Mouse (Mus musculus): Measurements from ENCODE around the gene Dock7. TPM values are rescaled to one million over a fixed set of nuclear protein-coding genes. Genes with fewer than 3 reads are reported as not detected.
"Not testable (repeated sequence)": the region's sequence is repeated elsewhere in the genome, so short reads cannot be mapped to it uniquely, and the experiment has no call there.

Dock7 gene
- polyA plus RNA-seq, 1 experiment from 2014 or later: 92.5 TPM

DNA sequence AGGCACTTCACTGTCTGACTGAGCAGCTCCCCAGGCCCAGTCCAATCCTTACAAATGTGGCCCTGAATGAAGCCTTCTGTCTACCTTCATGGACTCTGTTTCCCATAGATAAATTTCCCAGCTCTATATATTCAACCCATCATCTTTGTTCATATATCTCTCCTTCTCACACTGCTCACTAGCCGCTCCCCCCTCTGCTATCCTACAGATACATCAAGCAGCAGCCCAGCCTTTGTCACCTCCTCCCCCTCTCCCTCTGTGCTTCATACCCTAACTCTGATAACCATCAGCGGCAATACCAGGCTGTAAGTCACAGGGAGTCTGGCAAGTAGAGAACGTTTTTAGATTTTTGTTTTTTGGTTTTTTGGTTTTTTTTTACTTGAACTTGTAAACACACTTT lies 75.9 kb downstream of the Dock7 start:
- Histone ChIP-seq H3K4me3 (no peak overlapping the region), H3K27ac (no peak overlapping the region), H3K9me3 (replicated peaks) (no peaks in the 10 kb centered on the region), H3K4me1 (no peaks in the 10 kb centered on the region), H3K27me3 (ENCODE audit: low read depth, poor library complexity, severe bottlenecking) (no peaks in the 10 kb centered on the region), H3K36me3 (peaks cover 79% of the 10 kb centered on the region)
- 84% methylated on average over 3 of the region's 3 CpGs for WGBS
- no peak for DNase-seq (ENCODE audit: low spot score)

DNA sequence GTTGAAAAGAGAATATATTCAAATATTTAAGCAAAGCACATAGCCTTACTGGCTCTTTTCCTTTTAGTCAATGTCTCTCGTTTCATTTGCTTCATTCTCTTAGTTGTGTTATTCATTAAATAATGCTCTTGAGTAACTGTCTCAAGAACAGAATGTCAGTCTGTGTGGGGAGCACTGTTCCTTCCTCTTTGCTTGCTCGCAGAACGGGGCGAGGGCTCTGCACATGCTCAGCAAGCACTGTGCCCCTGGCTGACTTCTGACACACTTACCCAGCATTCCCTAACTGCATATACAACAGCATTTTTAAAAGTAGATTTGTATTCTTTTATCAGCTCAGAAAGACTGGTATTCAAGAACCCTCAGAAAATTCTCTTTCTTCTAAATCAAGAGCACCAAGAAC lies 87.8 kb downstream of the Dock7 start:
- no peak for DNase-seq (ENCODE audit: low spot score)
- Histone ChIP-seq H3K27ac (no peak overlapping the region), H3K4me3 (no peak overlapping the region), H3K27me3 (ENCODE audit: low read depth, poor library complexity, severe bottlenecking) (no peaks in the 10 kb centered on the region), H3K4me1 (no peaks in the 10 kb centered on the region), H3K36me3 (peaks cover 6% of the 10 kb centered on the region; the same call in 1 of the 2 replicates), H3K9me3 (replicated peaks) (no peaks in the 10 kb centered on the region)
- 90% methylated on average over 4 of the region's 4 CpGs for WGBS

- Histone ChIP-seq H3K27me3 (ENCODE audit: low read depth, poor library complexity, severe bottlenecking) (no peaks in the 10 kb centered on the region), H3K36me3 (peaks cover 17% of the 10 kb centered on the region), H3K9me3 (replicated peaks) (no peaks in the 10 kb centered on the region), H3K4me3 (no peak within 1 kb of the TSS), H3K4me1 (no peaks in the 10 kb centered on the region), H3K27ac (no peak within 1 kb of the TSS)
- DNase-seq (ENCODE audit: low spot score): no peak
- WGBS: 91% methylated on average over 2 of the region's 2 CpGs
Measured at GRCm38 (mm10) chr4:99030686-99031085, 90.0 kb downstream of the Dock7 start, which contains the start of gene Angptl3. Gene Angptl3 (plus strand): TSS chr4:99030954.

DNA sequence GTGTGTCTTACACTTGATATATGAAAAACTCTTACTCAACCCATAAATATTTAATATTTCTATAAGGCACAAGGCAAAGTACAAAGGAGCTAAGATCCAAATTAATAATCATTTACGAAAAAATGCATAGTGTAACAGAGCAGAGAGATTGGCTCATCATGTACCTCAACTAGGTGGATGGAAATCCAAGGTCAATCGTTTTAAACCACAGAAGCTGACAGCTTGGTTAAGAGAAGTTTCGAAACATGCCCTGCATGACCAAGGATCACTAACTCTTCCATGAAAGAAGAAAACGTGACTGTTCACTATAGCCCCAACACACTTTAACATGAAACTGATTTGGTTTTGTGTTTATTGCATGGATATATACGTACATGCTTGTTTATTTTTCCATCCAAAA lies 92.3 kb downstream of the Dock7 start:
- Histone ChIP-seq H3K4me3 (no peak overlapping the region), H3K4me1 (no peaks in the 10 kb centered on the region), H3K36me3 (peaks cover 28% of the 10 kb centered on the region), H3K9me3 (replicated peaks) (no peaks in the 10 kb centered on the region), H3K27me3 (ENCODE audit: low read depth, poor library complexity, severe bottlenecking) (no peaks in the 10 kb centered on the region), H3K27ac (no peak overlapping the region)
- 96% methylated on average over 5 of the region's 5 CpGs for WGBS
- no peak for DNase-seq (ENCODE audit: low spot score)

- Histone ChIP-seq H3K4me1 (no peaks in the 10 kb centered on the region), H3K27me3 (ENCODE audit: low read depth, poor library complexity, severe bottlenecking) (no peaks in the 10 kb centered on the region), H3K27ac (no peak overlapping the region), H3K9me3 (replicated peaks) (no peaks in the 10 kb centered on the region), H3K4me3 (no peak overlapping the region), H3K36me3 (peaks cover 51% of the 10 kb centered on the region)
- no peak for DNase-seq (ENCODE audit: low spot score)
- WGBS: 97% methylated on average over 8 of the region's 8 CpGs
Measured at GRCm38 (mm10) chr4:99022221-99022620, 98.5 kb downstream of the Dock7 start.

DNA sequence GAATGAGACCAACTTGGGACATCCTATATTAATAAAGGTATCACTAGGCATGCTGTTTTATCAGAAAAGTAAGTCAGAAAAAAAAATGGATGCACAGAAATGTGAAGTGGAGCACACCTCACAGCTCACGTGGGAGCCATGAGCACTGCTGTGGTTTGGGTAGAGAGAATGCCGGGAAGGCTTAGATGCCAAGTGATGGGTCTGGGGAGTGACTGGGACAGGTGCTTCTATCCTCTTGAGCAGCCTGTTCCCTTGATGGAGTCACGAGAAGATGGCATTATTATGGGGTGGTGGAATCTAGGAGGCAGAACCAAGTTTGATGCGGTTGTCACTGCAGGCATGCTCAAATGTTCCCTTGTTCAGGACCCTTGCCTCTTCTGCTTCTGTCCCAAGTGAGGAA lies 109.7 kb downstream of the Dock7 start:
- H3K27me3 ChIP-seq (ENCODE audit: low read depth, poor library complexity, severe bottlenecking): no peaks in the 10 kb centered on the region
- no peaks in the 10 kb centered on the region for H3K9me3 ChIP-seq (replicated peaks)
- DNase-seq (ENCODE audit: low spot score): no peak
- WGBS: 92% methylated on average over 4 of the region's 4 CpGs
- no peak overlapping the region for H3K27ac ChIP-seq
- H3K4me3 ChIP-seq: no peak overlapping the region
- no peaks in the 10 kb centered on the region for H3K4me1 ChIP-seq
- H3K36me3 ChIP-seq: peaks cover 82% of the 10 kb centered on the region

GRCm38 (mm10) chr4:99006319-99006718 lies 114.4 kb downstream of the Dock7 start:
- WGBS: 92% methylated on average over 2 of the region's 2 CpGs
- no peak overlapping the region for H3K4me3 ChIP-seq
- H3K27ac ChIP-seq: no peak overlapping the region
- peaks cover 77% of the 10 kb centered on the region for H3K36me3 ChIP-seq
- no peak for DNase-seq (ENCODE audit: low spot score)
- H3K9me3 ChIP-seq (replicated peaks): no peaks in the 10 kb centered on the region
- H3K27me3 ChIP-seq (ENCODE audit: low read depth, poor library complexity, severe bottlenecking): no peaks in the 10 kb centered on the region
- H3K4me1 ChIP-seq: no peaks in the 10 kb centered on the region

DNA sequence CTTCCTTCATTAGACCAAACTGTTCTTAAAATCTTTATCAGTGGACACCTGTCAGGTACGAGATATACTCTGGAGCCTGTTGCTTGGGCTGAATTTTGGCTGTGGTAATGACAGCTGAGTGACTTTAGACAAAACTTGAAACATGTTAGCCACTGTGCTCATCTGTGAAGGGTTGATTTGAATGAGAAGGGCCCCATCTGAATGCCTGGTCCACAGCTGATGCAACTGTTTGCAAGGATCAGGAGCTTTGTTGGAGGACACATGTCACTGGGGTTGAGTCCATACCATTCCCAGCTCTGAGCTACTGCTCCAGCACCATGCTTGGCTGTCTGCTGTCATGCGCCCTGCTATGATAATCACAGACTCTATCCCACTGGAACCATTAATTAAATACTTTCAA lies 115.1 kb downstream of the Dock7 start:
- Histone ChIP-seq H3K27ac (no peak overlapping the region), H3K36me3 (peaks cover 74% of the 10 kb centered on the region), H3K4me1 (no peaks in the 10 kb centered on the region), H3K9me3 (replicated peaks) (no peaks in the 10 kb centered on the region), H3K27me3 (ENCODE audit: low read depth, poor library complexity, severe bottlenecking) (no peaks in the 10 kb centered on the region), H3K4me3 (no peak overlapping the region)
- 91% methylated on average over 2 of the region's 2 CpGs for WGBS
- no peak for DNase-seq (ENCODE audit: low spot score)

DNA sequence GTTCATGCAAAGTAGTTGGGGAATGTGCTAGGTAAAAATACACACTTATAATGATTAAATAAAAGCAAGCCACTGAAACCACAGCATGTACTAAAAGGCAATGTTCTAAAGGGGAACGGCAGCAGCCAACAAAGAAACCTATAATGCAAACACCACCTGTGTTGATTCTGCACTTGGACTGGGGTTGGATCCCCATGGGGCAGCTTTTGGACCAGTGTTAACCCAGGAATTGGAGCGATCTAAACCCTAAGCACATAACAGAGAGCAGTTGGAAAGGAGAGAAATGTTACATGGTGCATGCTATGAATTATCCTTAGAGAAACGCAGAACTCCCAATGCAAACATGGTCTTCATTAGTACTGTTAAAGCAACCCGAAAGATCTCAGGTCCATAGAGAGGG lies 127.2 kb downstream of the Dock7 start:
- peaks cover 55% of the 10 kb centered on the region for H3K36me3 ChIP-seq
- H3K4me1 ChIP-seq: no peaks in the 10 kb centered on the region
- H3K27ac ChIP-seq: no peak overlapping the region
- no peak overlapping the region for H3K4me3 ChIP-seq
- no peaks in the 10 kb centered on the region for H3K27me3 ChIP-seq (ENCODE audit: low read depth, poor library complexity, severe bottlenecking)
- DNase-seq (ENCODE audit: low spot score): no peak
- WGBS: 92% methylated on average over 4 of the region's 4 CpGs
- no peaks in the 10 kb centered on the region for H3K9me3 ChIP-seq (replicated peaks)

DNA sequence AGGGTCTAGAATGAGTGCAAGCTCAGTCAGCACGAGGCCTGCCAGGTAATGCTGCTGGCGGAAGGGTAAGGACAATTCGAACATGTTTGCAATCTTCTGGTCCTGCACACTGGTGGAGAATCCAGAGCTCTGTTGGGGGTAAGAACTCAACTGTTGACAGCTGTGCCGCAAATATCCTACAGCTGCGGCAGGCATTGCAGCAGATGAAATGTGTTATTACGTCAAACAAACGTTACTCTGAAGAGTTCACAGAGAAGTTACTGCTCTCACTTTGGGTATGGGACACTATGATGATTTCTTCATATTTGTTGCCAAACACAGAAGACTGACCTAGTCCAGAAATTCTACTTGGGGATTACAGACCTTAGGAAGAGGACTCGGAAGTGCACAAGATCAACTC lies 136.0 kb downstream of the Dock7 start:
- H3K4me3 ChIP-seq: no peak overlapping the region
- no peak for DNase-seq (ENCODE audit: low spot score)
- WGBS: 94% methylated on average over 8 of the region's 8 CpGs
- H3K27me3 ChIP-seq (ENCODE audit: low read depth, poor library complexity, severe bottlenecking): no peaks in the 10 kb centered on the region
- no peaks in the 10 kb centered on the region for H3K9me3 ChIP-seq (replicated peaks)
- H3K4me1 ChIP-seq: peaks cover 6% of the 10 kb centered on the region; the same call in 1 of the 2 replicates
- peaks cover 77% of the 10 kb centered on the region for H3K36me3 ChIP-seq
- no peak overlapping the region for H3K27ac ChIP-seq

DNA sequence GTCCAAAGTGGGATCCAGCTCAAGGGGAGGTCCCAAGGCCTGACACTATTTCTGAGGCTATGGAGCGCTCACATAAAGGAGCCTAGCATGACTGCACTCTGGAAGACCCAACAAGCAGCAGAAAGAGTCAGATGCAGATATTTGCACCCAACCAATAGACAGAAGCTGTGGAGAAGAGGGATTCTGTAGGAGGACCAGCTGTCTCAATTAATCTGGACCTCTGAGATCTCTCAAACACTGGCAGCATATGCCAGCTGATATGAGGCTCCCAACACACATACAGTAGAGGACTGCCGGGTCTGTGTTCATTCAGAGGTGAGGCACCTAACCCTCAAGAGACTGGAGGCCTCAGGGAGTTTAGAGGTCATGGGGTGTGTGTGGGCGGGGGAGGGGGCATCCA lies 140.7 kb downstream of the Dock7 start:
- DNase-seq (ENCODE audit: low spot score); H3K27ac ChIP-seq; H3K9me3 ChIP-seq (replicated peaks); H3K4me3 ChIP-seq; H3K4me1 ChIP-seq; H3K27me3 ChIP-seq (ENCODE audit: low read depth, poor library complexity, severe bottlenecking): not testable (repeated sequence)
- 76% methylated on average over 3 of the region's 3 CpGs for WGBS
- peaks cover 80% of the 10 kb centered on the region for H3K36me3 ChIP-seq

GRCm38 (mm10) chr4:98978693-98979092 lies 142.0 kb downstream of the Dock7 start:
- no peak overlapping the region for H3K27ac ChIP-seq
- peaks cover 9% of the 10 kb centered on the region; the same call in 1 of the 2 replicates for H3K4me1 ChIP-seq
- H3K9me3 ChIP-seq (replicated peaks): no peaks in the 10 kb centered on the region
- H3K4me3 ChIP-seq: no peak overlapping the region
- WGBS: 88% methylated on average over 2 of the region's 2 CpGs
- no peaks in the 10 kb centered on the region for H3K27me3 ChIP-seq (ENCODE audit: low read depth, poor library complexity, severe bottlenecking)
- H3K36me3 ChIP-seq: peaks cover 79% of the 10 kb centered on the region
- DNase-seq (ENCODE audit: low spot score): no peak

DNA sequence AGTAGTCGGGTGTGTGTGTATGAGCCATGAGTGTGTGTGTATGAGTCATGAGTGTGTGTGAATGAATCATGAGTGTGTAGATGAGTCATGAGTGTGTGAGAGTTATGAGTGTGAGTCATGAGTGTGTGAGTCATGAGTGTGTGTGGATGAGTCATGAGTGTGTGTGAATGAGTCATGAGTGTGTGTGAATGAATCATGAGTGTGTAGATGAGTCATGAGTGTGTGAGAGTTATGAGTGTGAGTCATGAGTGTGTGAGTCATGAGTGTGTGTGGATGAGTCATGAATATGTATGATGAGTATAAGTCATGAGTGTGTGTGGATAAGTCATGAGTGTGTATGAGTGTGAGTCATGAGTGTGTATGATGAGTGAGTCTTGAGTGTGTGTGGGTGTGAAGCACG lies 142.4 kb downstream of the Dock7 start:
- not testable (repeated sequence) for H3K27me3 ChIP-seq (ENCODE audit: low read depth, poor library complexity, severe bottlenecking); H3K9me3 ChIP-seq (replicated peaks); H3K4me3 ChIP-seq; H3K27ac ChIP-seq; H3K4me1 ChIP-seq; DNase-seq (ENCODE audit: low spot score)
- WGBS: 100% methylated on average over 2 of the region's 2 CpGs
- H3K36me3 ChIP-seq: peaks cover 79% of the 10 kb centered on the region

GRCm38 (mm10) chr4:98975741-98976140 lies 145.0 kb downstream of the Dock7 start:
- H3K4me1 ChIP-seq: peaks cover 7% of the 10 kb centered on the region; the same call in 1 of the 2 replicates
- no peak for DNase-seq (ENCODE audit: low spot score)
- peaks cover 91% of the 10 kb centered on the region for H3K36me3 ChIP-seq
- no peaks in the 10 kb centered on the region for H3K9me3 ChIP-seq (replicated peaks)
- H3K4me3 ChIP-seq: no peak overlapping the region
- no peaks in the 10 kb centered on the region for H3K27me3 ChIP-seq (ENCODE audit: low read depth, poor library complexity, severe bottlenecking)
- no peak overlapping the region for H3K27ac ChIP-seq
- WGBS: 79% methylated on average over 8 of the region's 8 CpGs
